Mouse (Mus musculus): ENCODE measurements at regions not wholly inside any gene's neighbourhood (a gene's known extent, or its start where the extent isn't known, plus 50 kb on each side); places are given as distances from the start of the nearest gene placed in this dataset.

- no peak overlapping the region for H3K9ac ChIP-seq (replicated peaks)
- no peaks in the 10 kb centered on the region for H3K27me3 ChIP-seq
- H3K9me3 ChIP-seq, result no peaks in the 10 kb centered on the region
- H3K36me3 ChIP-seq, result no peaks in the 10 kb centered on the region
- no peak overlapping the region for H3K27ac ChIP-seq
- H3K4me3 ChIP-seq (replicated peaks), result no peak overlapping the region
- ATAC-seq, result no peak
- H3K4me2 ChIP-seq (replicated peaks), result no peak overlapping the region
- WGBS, result 76% methylated on average over 4 of the region's 4 CpGs
- no peaks in the 10 kb centered on the region for H3K4me1 ChIP-seq (replicated peaks)
These were observed 341.2 kb downstream of the Cdh9 start for GRCm38 (mm10) chr15:17069772-17070171.

DNA sequence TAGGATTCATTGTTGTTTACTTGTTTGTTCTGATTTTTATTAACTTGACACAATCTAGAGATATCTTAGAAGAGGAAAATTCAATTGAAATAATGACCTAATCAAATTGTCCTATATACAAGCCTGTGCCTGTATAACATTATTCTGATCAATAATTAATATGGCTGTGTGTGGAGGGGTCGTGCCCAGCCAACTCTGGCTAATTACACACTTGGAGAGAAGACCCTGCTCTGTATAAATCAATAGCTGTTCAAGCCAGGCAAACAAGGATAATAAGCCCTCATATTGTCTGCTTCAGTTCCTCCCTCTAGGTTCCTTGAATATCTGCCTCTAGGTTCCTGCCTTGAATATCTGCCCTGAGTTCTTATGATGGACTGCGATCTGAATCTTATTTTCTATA lies 355.5 kb downstream of the Cdh9 start:
- no peaks in the 10 kb centered on the region for H3K27me3 ChIP-seq
- no peak overlapping the region for H3K4me2 ChIP-seq (replicated peaks)
- WGBS, result 70% methylated on average over 2 of the region's 2 CpGs
- no peak overlapping the region for H3K27ac ChIP-seq
- no peaks in the 10 kb centered on the region for H3K9me3 ChIP-seq
- no peak for ATAC-seq
- H3K4me3 ChIP-seq (replicated peaks), result no peak overlapping the region
- no peaks in the 10 kb centered on the region for H3K4me1 ChIP-seq (replicated peaks)
- H3K9ac ChIP-seq (replicated peaks), result no peak overlapping the region
- H3K36me3 ChIP-seq, result no peaks in the 10 kb centered on the region

GRCm38 (mm10) chr15:17088644-17089228 lies 360.2 kb downstream of the Cdh9 start:
- 93% methylated on average over 5 of the region's 5 CpGs for WGBS
- H3K27ac ChIP-seq, result no peak overlapping the region
- no peaks in the 10 kb centered on the region for H3K36me3 ChIP-seq
- no peak overlapping the region for H3K4me3 ChIP-seq (replicated peaks)
- H3K27me3 ChIP-seq, result no peaks in the 10 kb centered on the region
- no peak for ATAC-seq
- no peak overlapping the region for H3K9ac ChIP-seq (replicated peaks)
- no peaks in the 10 kb centered on the region for H3K9me3 ChIP-seq
- H3K4me2 ChIP-seq (replicated peaks), result no peak overlapping the region
- H3K4me1 ChIP-seq (replicated peaks), result no peaks in the 10 kb centered on the region

GRCm38 (mm10) chr15:17098927-17099326 lies 370.4 kb downstream of the Cdh9 start:
- H3K27ac ChIP-seq, result no peak overlapping the region
- WGBS, result 6% methylated on average over 4 of the region's 4 CpGs
- no peaks in the 10 kb centered on the region for H3K4me1 ChIP-seq (replicated peaks)
- H3K9ac ChIP-seq (replicated peaks), result no peak overlapping the region
- peaks cover 13% of the 10 kb centered on the region for H3K9me3 ChIP-seq
- no peaks in the 10 kb centered on the region for H3K36me3 ChIP-seq
- no peak overlapping the region for H3K4me2 ChIP-seq (replicated peaks)
- no peaks in the 10 kb centered on the region for H3K27me3 ChIP-seq
- no peak overlapping the region for H3K4me3 ChIP-seq (replicated peaks)
- ATAC-seq, result 0 out of 2 replicates have a peak, but pooled peaks have one; percentile 40

- Histone ChIP-seq H3K4me1 (replicated peaks) (no peaks in the 10 kb centered on the region), H3K9me3 (no peaks in the 10 kb centered on the region), H3K4me3 (replicated peaks) (no peak overlapping the region), H3K27ac (no peak overlapping the region), H3K27me3 (no peaks in the 10 kb centered on the region), H3K36me3 (no peaks in the 10 kb centered on the region), H3K9ac (replicated peaks) (no peak overlapping the region), H3K4me2 (replicated peaks) (no peak overlapping the region)
- WGBS, result 95% methylated on average over 3 of the region's 3 CpGs
- ATAC-seq, result no peak
These were observed 372.6 kb downstream of the Cdh9 start for GRCm38 (mm10) chr15:17101182-17101581.

GRCm38 (mm10) chr15:17135721-17136120 lies 407.2 kb downstream of the Cdh9 start:
- Histone ChIP-seq H3K4me1 (replicated peaks) (no peaks in the 10 kb centered on the region), H3K27ac (no peak overlapping the region), H3K9me3 (no peaks in the 10 kb centered on the region), H3K27me3 (no peaks in the 10 kb centered on the region), H3K9ac (replicated peaks) (no peak overlapping the region), H3K4me2 (replicated peaks) (no peak overlapping the region), H3K36me3 (no peaks in the 10 kb centered on the region), H3K4me3 (replicated peaks) (no peak overlapping the region)
- no peak for ATAC-seq
- WGBS, result 43% methylated on average over 1 of the region's 1 CpGs

DNA sequence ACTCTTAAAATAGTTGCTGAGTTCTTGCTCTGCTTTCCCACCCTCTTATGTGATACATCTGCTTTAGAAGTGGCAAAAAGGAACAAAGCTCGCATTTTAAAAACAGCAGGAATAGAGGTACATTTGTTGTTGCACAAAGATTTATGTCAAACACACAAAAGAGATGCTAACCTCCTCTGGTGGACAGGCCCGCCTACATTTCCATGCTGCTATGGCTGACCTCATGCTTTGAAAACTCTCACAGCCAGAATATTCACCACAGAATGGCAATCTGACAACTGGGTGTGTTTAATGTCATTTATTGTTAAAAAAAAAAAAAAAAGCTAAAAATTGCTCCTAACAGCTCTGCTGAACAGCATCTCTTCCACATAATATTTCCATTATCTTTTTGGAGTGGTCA lies 451.6 kb downstream of the Cdh9 start:
- Histone ChIP-seq H3K9ac (replicated peaks) (no peak overlapping the region), H3K9me3 (no peaks in the 10 kb centered on the region), H3K36me3 (no peaks in the 10 kb centered on the region), H3K27ac (no peak overlapping the region), H3K4me1 (replicated peaks) (no peaks in the 10 kb centered on the region), H3K4me2 (replicated peaks) (no peak overlapping the region), H3K4me3 (replicated peaks) (no peak overlapping the region), H3K27me3 (no peaks in the 10 kb centered on the region)
- ATAC-seq, result no peak
- 47% methylated on average over 2 of the region's 2 CpGs for WGBS

- no peaks in the 10 kb centered on the region for H3K27me3 ChIP-seq
- H3K9ac ChIP-seq (replicated peaks), result no peak overlapping the region
- no peak overlapping the region for H3K4me2 ChIP-seq (replicated peaks)
- H3K9me3 ChIP-seq, result no peaks in the 10 kb centered on the region
- H3K4me3 ChIP-seq (replicated peaks), result no peak overlapping the region
- no peak for ATAC-seq
- no peaks in the 10 kb centered on the region for H3K36me3 ChIP-seq
- H3K4me1 ChIP-seq (replicated peaks), result no peaks in the 10 kb centered on the region
- 87% methylated on average over 2 of the region's 2 CpGs for WGBS
- no peak overlapping the region for H3K27ac ChIP-seq
These were observed 452.9 kb downstream of the Cdh9 start for GRCm38 (mm10) chr15:17181358-17182022.

GRCm38 (mm10) chr15:17195439-17195838 lies 466.9 kb downstream of the Cdh9 start:
- Histone ChIP-seq H3K4me1 (replicated peaks) (no peaks in the 10 kb centered on the region), H3K36me3 (no peaks in the 10 kb centered on the region), H3K4me3 (replicated peaks) (no peak overlapping the region), H3K27me3 (no peaks in the 10 kb centered on the region), H3K27ac (no peak overlapping the region), H3K4me2 (replicated peaks) (no peak overlapping the region), H3K9ac (replicated peaks) (no peak overlapping the region), H3K9me3 (no peaks in the 10 kb centered on the region)
- ATAC-seq, result peak; percentile 27; the same call in 1 of the 2 replicates
- 62% methylated on average over 5 of the region's 5 CpGs for WGBS

DNA sequence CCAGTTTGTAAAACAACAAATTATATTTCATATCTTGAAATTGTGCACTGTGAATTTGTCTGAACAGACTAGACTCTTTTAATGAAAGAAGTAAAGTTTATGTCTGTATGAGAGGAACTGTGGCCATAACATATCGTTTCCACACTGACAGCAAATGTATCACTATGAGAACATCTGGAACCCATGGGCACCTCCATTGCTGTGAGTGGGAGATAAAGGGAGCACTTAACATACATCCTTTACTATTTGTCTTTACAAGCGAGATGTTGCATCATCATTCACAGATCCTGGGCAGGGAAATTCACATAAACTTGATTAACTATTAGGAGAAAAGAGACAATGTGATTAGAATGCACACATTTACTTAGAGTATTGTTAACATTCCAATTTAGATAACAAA lies 476.2 kb downstream of the Cdh9 start:
- whole genome bisulfite sequencing, result 81% methylated on average over 2 of the region's 2 CpGs
- Histone ChIP-seq H3K4me3 (replicated peaks) (no peak overlapping the region), H3K36me3 (no peaks in the 10 kb centered on the region), H3K9ac (replicated peaks) (no peak overlapping the region), H3K9me3 (no peaks in the 10 kb centered on the region), H3K4me1 (replicated peaks) (no peaks in the 10 kb centered on the region), H3K27ac (no peak overlapping the region), H3K4me2 (replicated peaks) (no peak overlapping the region), H3K27me3 (no peaks in the 10 kb centered on the region)
- no peak for ATAC-seq

DNA sequence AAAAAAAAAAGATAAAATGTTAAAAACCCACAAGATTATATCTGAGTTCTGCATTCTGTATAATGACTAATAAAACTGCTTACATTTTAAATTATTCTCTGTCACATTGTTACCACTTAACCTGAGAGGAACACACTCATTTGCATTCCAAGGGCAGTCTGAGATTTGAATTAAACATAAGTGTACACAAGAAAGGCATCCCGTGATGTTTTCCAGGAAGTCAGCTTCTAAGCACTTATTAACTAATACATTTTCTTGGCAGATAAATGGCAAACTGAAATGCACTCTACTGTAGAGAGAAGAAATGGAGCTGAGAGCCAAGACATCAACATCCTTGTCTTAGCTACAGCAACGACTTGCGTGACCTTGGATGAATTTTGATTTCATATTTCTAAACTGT lies 516.5 kb downstream of the Cdh9 start:
- WGBS, result 61% methylated on average over 3 of the region's 3 CpGs
- ATAC-seq, result peak; percentile 55
- Histone ChIP-seq H3K4me2 (replicated peaks) (no peak overlapping the region), H3K27me3 (no peaks in the 10 kb centered on the region), H3K9ac (replicated peaks) (no peak overlapping the region), H3K4me3 (replicated peaks) (no peak overlapping the region), H3K36me3 (no peaks in the 10 kb centered on the region), H3K27ac (no peak overlapping the region), H3K4me1 (replicated peaks) (0 out of 2 replicates have a peak, but pooled peaks cover 2% of the 10 kb centered on the region), H3K9me3 (no peaks in the 10 kb centered on the region)

DNA sequence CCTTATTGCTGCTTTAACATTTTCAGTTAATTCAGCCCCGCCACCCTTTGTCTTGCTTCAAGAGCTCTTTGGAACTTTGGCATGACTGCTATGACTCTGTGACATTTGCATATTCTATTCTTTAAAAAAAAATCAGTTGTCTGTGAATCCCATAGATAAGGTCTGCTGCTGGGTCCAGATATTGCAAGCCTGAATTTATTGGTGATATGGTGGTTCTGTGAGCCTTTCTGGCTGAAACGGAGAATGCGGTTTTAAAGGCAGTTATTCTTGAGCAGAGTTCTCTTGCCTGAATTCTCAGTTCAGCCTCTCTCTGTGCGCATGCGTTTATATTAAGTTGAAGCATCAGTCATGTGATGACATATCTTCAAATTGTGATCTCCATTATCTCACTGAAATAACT lies 560.7 kb downstream of the Cdh9 start:
- Histone ChIP-seq H3K4me3 (replicated peaks) (no peak overlapping the region), H3K9ac (replicated peaks) (no peak overlapping the region), H3K27ac (no peak overlapping the region), H3K36me3 (no peaks in the 10 kb centered on the region), H3K4me2 (replicated peaks) (no peak overlapping the region), H3K4me1 (replicated peaks) (no peaks in the 10 kb centered on the region), H3K9me3 (no peaks in the 10 kb centered on the region), H3K27me3 (no peaks in the 10 kb centered on the region)
- no peak for ATAC-seq
- WGBS, result 97% methylated on average over 5 of the region's 5 CpGs
